Mouse (Mus musculus): ENCODE results near the gene Slc6a14.

The Slc6a14 gene

GRCm38 (mm10) chrX:21714829-21715228 lies at the start of gene Slc6a14:
Slc6a14 (plus strand) TSS chrX:21714896.
- DNase-seq (ENCODE audit: low spot score in 2 of 2) = no peak

GRCm38 (mm10) chrX:21670896-21671295 lies 43.8 kb upstream of the Slc6a14 start:
- no peak for DNase-seq (ENCODE audit: low spot score in 2 of 2)

- DNase-seq (ENCODE audit: low spot score in 2 of 2) = no peak
Measured at GRCm38 (mm10) chrX:21695220-21695619, 19.5 kb upstream of the Slc6a14 start.

GRCm38 (mm10) chrX:21695687-21696086 lies 19.0 kb upstream of the Slc6a14 start:
- DNase-seq (ENCODE audit: low spot score in 2 of 2) = no peak

- no peak for DNase-seq (ENCODE audit: low spot score in 2 of 2)
Measured at GRCm38 (mm10) chrX:21701646-21702045, 13.1 kb upstream of the Slc6a14 start.

GRCm38 (mm10) chrX:21704470-21704869 lies 10.2 kb upstream of the Slc6a14 start:
- DNase-seq (ENCODE audit: low spot score in 2 of 2) = no peak

- no peak for DNase-seq (ENCODE audit: low spot score in 2 of 2)
Measured at GRCm38 (mm10) chrX:21715293-21715692, 597 bp downstream of the Slc6a14 start.

GRCm38 (mm10) chrX:21716885-21717284 lies 2.2 kb downstream of the Slc6a14 start:
- no peak for DNase-seq (ENCODE audit: low spot score in 2 of 2)

GRCm38 (mm10) chrX:21744997-21745396 lies 30.3 kb downstream of the Slc6a14 start, which contains the start of gene Gm28269:
Gm28269 (minus strand) TSS chrX:21745097.
- DNase-seq (ENCODE audit: low spot score in 2 of 2) = no peak

Measured in frontal cortex, postnatal 36 days (tissue).